Mouse (Mus musculus) urinary bladder, postnatal 14 days (tissue): ENCODE measurements around the gene Gm10230.
"Not testable (repeated sequence)": the region's sequence is repeated elsewhere in the genome, so short reads cannot be mapped to it uniquely, and the experiment has no call there.

Source experiments
- DNase-seq: peaks from one replicate; pipeline ENCODE4 v3.0.0; 2021; ENCODE audit warnings: low spot score

The Gm10230 gene

GRCm38 (mm10) chrX:27494782-27495181, at the start of gene Gm10230:
Gene Gm10230 (minus strand): TSS chrX:27494882.
- DNase-seq: not testable (repeated sequence)
